ENCODE assay signal across 9 mouse cellular contexts in the genomic region with DNA sequence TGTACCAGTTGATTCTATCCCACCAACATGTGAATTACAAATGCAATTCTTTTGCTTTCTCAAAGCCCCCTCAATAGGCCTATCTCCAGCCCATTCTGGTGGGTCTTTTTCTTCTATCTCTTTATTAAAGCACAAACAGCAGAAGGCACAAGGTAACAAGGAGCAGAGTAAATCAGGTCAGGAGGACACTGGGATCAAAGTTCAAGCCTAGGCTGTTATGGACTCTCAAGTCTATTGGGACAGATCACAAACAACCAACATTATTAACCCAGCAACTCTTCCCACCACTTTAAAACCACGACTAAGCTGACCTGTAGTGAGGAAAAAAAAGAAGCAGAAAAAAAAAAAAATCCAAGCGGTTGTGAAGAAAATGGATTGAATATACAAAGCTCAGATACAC. TPM values are rescaled to one million over a fixed set of nuclear protein-coding genes. Genes with fewer than 3 reads are reported as not detected.
A peak's percentile ranks its signal among the peaks of the same experiment; 100 is the strongest.
DNase-seq lines count a peak whose midpoint lies in the region; ATAC-seq and TF ChIP-seq lines count a peak whose summit lies in the region.
"Had no signal": no experiment of that assay in that cellular context is flagged by ENCODE, and none has a peak within 500 bp of the region (broad histone marks: within the 10 kb centered on the region; RNA-seq: fewer than 3 reads in every experiment).

No protein-coding gene starts in this region.

- peak overlapping the region; percentile 68 for H3K4me3 ChIP-seq in heart, embryonic 16.5 days (ENCODE audit: low read length)
- peak overlapping the region; percentile 98 to 99 for H3K4me3 ChIP-seq in MEL (ENCODE audit: control insufficient read depth in 1 of 2, insufficient read depth in 1 of 2, low read depth in 2 of 2, low read length in 2 of 2)
- peak overlapping the region; percentile 57; the same call in 1 of the 2 replicates for H3K4me3 ChIP-seq in hindbrain, embryonic 14.5 days (replicated peaks; ENCODE audit: low read length)
- peak overlapping the region; percentile 65 for H3K4me3 ChIP-seq in macrophage (ENCODE audit: inconsistent target)
- no peak overlapping the region for H3K4me3 ChIP-seq in cerebellum, adult 2 months (replicated peaks; ENCODE audit: insufficient read depth, low read depth, low read length)

- peak overlapping the region; percentile 75 for H3K9ac ChIP-seq in heart, embryonic 16.5 days (ENCODE audit: low read length)
- peak overlapping the region; percentile 94 for H3K9ac ChIP-seq in MEL (ENCODE audit: control insufficient read depth, low read depth, low read length, poor library complexity, severe bottlenecking)
- no peak overlapping the region for H3K9ac ChIP-seq in hindbrain, embryonic 14.5 days

- TF ChIP-seq RAD21 in MEL (IDR thresholded peaks at IDR 0.05; ENCODE audit: low read depth, low read length): no peak

- peaks cover 4% of the 10 kb centered on the region for H3K36me3 ChIP-seq in heart, embryonic 16.5 days (ENCODE audit: control insufficient read depth, insufficient read depth)
- H3K36me3 ChIP-seq in MEL (ENCODE audit: control insufficient read depth in 1 of 2, insufficient read depth in 2 of 2, low read length in 2 of 2) (peaks cover 0 to 6% of the 10 kb centered on the region in 2 experiments; a peak in 2 of 4 replicates), macrophage (ENCODE audit: inconsistent target) (peaks cover 4% of the 10 kb centered on the region; the same call in 1 of the 2 replicates)
- peaks cover 12% of the 10 kb centered on the region; the same call in 1 of the 2 replicates for H3K36me3 ChIP-seq in hindbrain, embryonic 14.5 days (replicated peaks; ENCODE audit: control insufficient read depth, insufficient read depth)

- no peaks in the 10 kb centered on the region; the same call in 1 of the 2 replicates for H3K9me3 ChIP-seq in heart, embryonic 16.5 days (replicated peaks; ENCODE audit: control insufficient read depth, low read length)
- no peaks in the 10 kb centered on the region for H3K9me3 ChIP-seq in MEL (replicated peaks; ENCODE audit: insufficient read depth, low read length)
- no peaks in the 10 kb centered on the region for H3K9me3 ChIP-seq in hindbrain, embryonic 14.5 days (ENCODE audit: control insufficient read depth, low read length)

- H3K4me2 ChIP-seq in heart, embryonic 16.5 days (ENCODE audit: low read depth, low read length): peak overlapping the region; percentile 64
- peak overlapping the region; percentile 58 for H3K4me2 ChIP-seq in hindbrain, embryonic 14.5 days (replicated peaks)

- ATAC-seq in heart, embryonic 16.5 days (replicated peaks; ENCODE audit: extremely low read depth, insufficient read depth, low FRiP score): no peak
- ATAC-seq in hindbrain, embryonic 14.5 days (ENCODE audit: low FRiP score): no peak
- ATAC-seq in granulocyte monocyte progenitor cell, adult 5-6 weeks (replicated peaks; ENCODE audit: poor library complexity, severe bottlenecking): no peak

- WGBS in heart, embryonic 16.5 days: 22% methylated on average over 2 of the region's 2 CpGs
- WGBS in hindbrain, embryonic 14.5 days: 41% methylated on average over 2 of the region's 2 CpGs
- 0% methylated on average over 1 of the region's 2 CpGs for WGBS in macrophage (ENCODE audit: missing documents)
- 44% methylated on average over 2 of the region's 2 CpGs for WGBS in cerebellum, adult 2 months

- TF ChIP-seq POLR2A in MEL (IDR thresholded peaks at IDR 0.05; ENCODE audit: control insufficient read depth in 1 of 2, insufficient read depth in 1 of 2, low read depth in 1 of 2, low read length in 2 of 2, poor library complexity in 1 of 2): no peak
- TF ChIP-seq POLR2A in cerebellum, adult 2 months (IDR thresholded peaks at IDR 0.05; ENCODE audit: borderline replicate concordance, insufficient read depth, low read length): no peak

- DNase-seq in heart, postnatal 25 days (ENCODE audit: low spot score): no peak
- no peak for DNase-seq in MEL (ENCODE audit: low read depth, low spot score)
- no peak for DNase-seq in hindbrain, embryonic 14.5 days (ENCODE audit: low spot score)
- DNase-seq in cerebellum, adult 2 months: no peak
- DNase-seq in cerebellum, adult 9-10 months: no peak
- DNase-seq: cerebellum, postnatal 36 days had no signal

- no peaks in the 10 kb centered on the region for H3K27me3 ChIP-seq in heart, embryonic 16.5 days (ENCODE audit: control insufficient read depth, insufficient read depth, low read length)
- H3K27me3 ChIP-seq in MEL (ENCODE audit: control insufficient read depth in 1 of 2, insufficient read depth in 2 of 2, low read length in 2 of 2): no peaks in the 10 kb centered on the region
- no peaks in the 10 kb centered on the region for H3K27me3 ChIP-seq in hindbrain, embryonic 14.5 days (ENCODE audit: control insufficient read depth, insufficient read depth, low read length)
- H3K27me3 ChIP-seq in cerebellum, adult 2 months (ENCODE audit: control insufficient read depth, insufficient read depth, low read length): no peaks in the 10 kb centered on the region

- TF ChIP-seq EP300 in MEL (IDR thresholded peaks at IDR 0.05; ENCODE audit: low read depth in 1 of 2, low read length in 2 of 2): no peak

- no peak for TF ChIP-seq CTCF in MEL (IDR thresholded peaks at IDR 0.05 in 2 of 3, conservative IDR thresholded peaks at IDR 0.05 in 1 of 3; ENCODE audit: control insufficient read depth in 1 of 3, insufficient read depth in 1 of 3, low read depth in 2 of 3, low read length in 3 of 3, poor library complexity in 1 of 3, severe bottlenecking in 1 of 3)
- TF ChIP-seq CTCF in cerebellum, adult 2 months (IDR thresholded peaks at IDR 0.05; ENCODE audit: borderline replicate concordance, insufficient read depth, low read depth, low read length): no peak

- intact Hi-C loops in heart, postnatal 25 days (cut with DNase I): no loop called here

- H3K79me2 ChIP-seq in MEL (ENCODE audit: control insufficient read depth, insufficient read depth, low read length, poor library complexity): peaks cover 10% of the 10 kb centered on the region
- peaks cover 63% of the 10 kb centered on the region for H3K79me2 ChIP-seq in macrophage (ENCODE audit: inconsistent target)

- no peak overlapping the region for H3K27ac ChIP-seq in heart, embryonic 16.5 days (ENCODE audit: low read length)
- H3K27ac ChIP-seq in MEL (ENCODE audit: control insufficient read depth, low read depth, low read length): no peak overlapping the region
- H3K27ac ChIP-seq in hindbrain, embryonic 14.5 days: no peak overlapping the region
- H3K27ac ChIP-seq in macrophage: no peak overlapping the region
- H3K27ac ChIP-seq in cerebellum, adult 2 months (ENCODE audit: insufficient read depth, low read length): no peak overlapping the region

- peaks cover 2% of the 10 kb centered on the region; the same call in 1 of the 2 replicates for H3K4me1 ChIP-seq in heart, embryonic 16.5 days (ENCODE audit: control insufficient read depth, insufficient read depth, low read length)
- peaks cover 0 to 3% of the 10 kb centered on the region in 2 experiments; a peak in 1 of 4 replicates for H3K4me1 ChIP-seq in MEL (ENCODE audit: control insufficient read depth in 1 of 2, insufficient read depth in 2 of 2, low read length in 2 of 2)
- peaks cover 5% of the 10 kb centered on the region; the same call in 1 of the 2 replicates for H3K4me1 ChIP-seq in hindbrain, embryonic 14.5 days (replicated peaks; ENCODE audit: control insufficient read depth, insufficient read depth, low read length)
- H3K4me1 ChIP-seq in cerebellum, adult 2 months (ENCODE audit: control insufficient read depth, insufficient read depth, low read length): no peaks in the 10 kb centered on the region

TF ChIP-seq in MEL, 35 proteins besides CTCF, POLR2A, EP300 and RAD21:
- TF ChIP-seq BHLHE40 (IDR thresholded peaks at IDR 0.05; ENCODE audit: borderline replicate concordance, low read depth, low read length): no peak
- TF ChIP-seq NRF1 (IDR thresholded peaks at IDR 0.05; ENCODE audit: insufficient read depth, low read depth, low read length, poor library complexity, severe bottlenecking): no peak
- TF ChIP-seq ELF1 (IDR thresholded peaks at IDR 0.05; ENCODE audit: low read depth, low read length): no peak
- no peak for TF ChIP-seq MEF2A (IDR thresholded peaks at IDR 0.05; ENCODE audit: extremely low read depth, insufficient replicate concordance, low read depth, low read length, poor library complexity, severe bottlenecking)
- TF ChIP-seq CHD2 (IDR thresholded peaks at IDR 0.05; ENCODE audit: low read length): no peak
- no peak for TF ChIP-seq RCOR1 (IDR thresholded peaks at IDR 0.05; ENCODE audit: low read depth, low read length)
- no peak for TF ChIP-seq SIN3A (IDR thresholded peaks at IDR 0.05; ENCODE audit: low read length)
- TF ChIP-seq HCFC1 (IDR thresholded peaks at IDR 0.05; ENCODE audit: low read depth, low read length): no peak
- TF ChIP-seq JUND (IDR thresholded peaks at IDR 0.05; ENCODE audit: low read depth, low read length): no peak
- no peak for TF ChIP-seq MAFK (IDR thresholded peaks at IDR 0.05; ENCODE audit: borderline replicate concordance, low read depth, low read length)
- no peak for TF ChIP-seq ETS1 (IDR thresholded peaks at IDR 0.05; ENCODE audit: low read depth, low read length)

RNA-seq across cellular contexts. Expression of gene Lamp2, which starts 1.4 kb away (rescaled TPM):
- polyA plus RNA-seq in heart, embryonic 16.5 days (2015; fragmentation: Nextera tagmentation; extraction: Ambion mirVana): 137 and 161 TPM in 2 replicates
- total RNA-seq in heart, postnatal 25 days (2021): 100 to 1,000 TPM; 124 to 133 TPM
- total RNA-seq in MEL (2012; rRNA removed): 20.6 and 23.1 TPM in 2 replicates
- polyA plus RNA-seq in MEL (2012; ENCODE audit: insufficient read depth in 1 of 2, insufficient read length in 2 of 2, low read depth in 1 of 2, low replicate concordance in 2 of 2, missing spikeins in 1 of 2) (10 to 100 TPM; 28.9 to 80.5 TPM), macrophage (2018) (507 to 849 TPM (median 811 TPM) in 3 replicates)
- 85.4 and 88.3 TPM in 2 replicates for polyA plus RNA-seq in hindbrain, embryonic 14.5 days (2014; fragmentation: Nextera tagmentation; extraction: Ambion mirVana)
- 100 to 1,000 TPM; 145 to 494 (median 406) TPM for total RNA-seq in macrophage (2018; cell fraction: chromatin; rRNA removed)
- 100 to 1,000 TPM; 415 to 681 (median 537) TPM for total RNA-seq in macrophage (2018; cell fraction: cytosol; rRNA removed)
- 100 to 1,000 TPM; 526 to 981 (median 729) TPM for total RNA-seq in macrophage (2018; cell fraction: nucleus; rRNA removed)
- total RNA-seq in granulocyte monocyte progenitor cell, adult 5-6 weeks (2014; fragmentation: Nextera tagmentation): 161 and 173 TPM in 2 replicates
- total RNA-seq in granulocyte monocyte progenitor cell, adult 5-6 weeks (2017): 179 and 206 TPM in 2 replicates
- polyA plus RNA-seq in cerebellum, adult 2 months (2012; rRNA removed): 64.7 and 67.8 TPM in 2 replicates
